Mouse (Mus musculus) stomach, embryonic 16.5 days (tissue): ENCODE measurements around the gene Ints13. TPM values are rescaled to one million over a fixed set of nuclear protein-coding genes. Genes with fewer than 3 reads are reported as not detected.
A peak's percentile ranks its signal among the peaks of the same experiment; 100 is the strongest.

Experiments used
- ATAC-seq: fragments of 200-750 bp; cut with Nextera tagmentation; 2 replicates; pipeline ENCODE4 v1.8.0; 2017; ENCODE audit warnings: moderate number of reproducible peaks, moderate TSS enrichment; ENCODE audit not compliant: insufficient read depth, low FRiP score
- H3K27ac ChIP-seq: fragments of 300-500 bp; sonication (generic); 2 replicates; pipeline ENCODE4 v1.5.1; 2014; ENCODE audit warnings: low read length
- H3K27me3 ChIP-seq: fragments of 300-500 bp; sonication (generic); 2 replicates; pipeline ENCODE4 v1.6.1; 2014; ENCODE audit warnings: low read length, control low read depth, mixed read lengths; ENCODE audit not compliant: control insufficient read depth, insufficient read depth
- H3K36me3 ChIP-seq: fragments of 300-500 bp; sonication (generic); 2 replicates; pipeline ENCODE4 v1.6.1; 2014; ENCODE audit warnings: low read length; ENCODE audit not compliant: control insufficient read depth, insufficient read depth
- H3K4me1 ChIP-seq: fragments of 300-500 bp; sonication (generic); 2 replicates; pipeline ENCODE4 v1.6.1; 2014; ENCODE audit warnings: low read length, control low read depth, mixed read lengths; ENCODE audit not compliant: control insufficient read depth, insufficient read depth
- H3K4me2 ChIP-seq: fragments of 300-500 bp; sonication (generic); 2 replicates; pipeline ENCODE4 v1.6.1; 2014; ENCODE audit warnings: low read depth, low read length, mixed read lengths
- H3K4me3 ChIP-seq: fragments of 300-500 bp; sonication (generic); replicated peaks from 2 replicates; pipeline ENCODE4 v1.5.1; 2014; ENCODE audit warnings: mild to moderate bottlenecking, low read length
- H3K9ac ChIP-seq: fragments of 300-500 bp; sonication (generic); 2 replicates; pipeline ENCODE4 v1.6.1; 2014; ENCODE audit warnings: low read length
- H3K9me3 ChIP-seq: fragments of 300-500 bp; sonication (generic); replicated peaks from 2 replicates; pipeline ENCODE4 v1.6.1; 2016; ENCODE audit warnings: low read length, control low read depth; ENCODE audit not compliant: control insufficient read depth
- WGBS: fragments of 180-500 bp; shearing (Covaris S2); extraction: QIAGEN DNeasy Blood & Tissue Kit; methylation state at CpG from one replicate; pipeline ENCODE4 v1.1.7; 2014; 5-methylcytosine and 5-hydroxymethylcytosine counted together
- polyA plus RNA-seq: library from polyadenylated mRNA; unstranded; fragments of >200 nt; fragmentation: Nextera tagmentation; extraction: Ambion mirVana; gene quantifications from 2 replicates; pipeline ENCODE4 v1.2.1, GENCODE M21; 2015

The Ints13 gene
- polyA plus RNA-seq, 1 experiment from 2014 or later = 65.3 TPM

GRCm38 (mm10) chr6:146551326-146551725 is 26.3 kb downstream of the Ints13 start:
- no peak for ATAC-seq
- no peak overlapping the region for H3K4me3 ChIP-seq
- H3K4me2 ChIP-seq = no peak overlapping the region
- no peaks in the 10 kb centered on the region for H3K27me3 ChIP-seq
- H3K36me3 ChIP-seq = peaks cover 32% of the 10 kb centered on the region
- no peaks in the 10 kb centered on the region for H3K9me3 ChIP-seq
- no peak overlapping the region for H3K27ac ChIP-seq
- H3K4me1 ChIP-seq = no peaks in the 10 kb centered on the region
- H3K9ac ChIP-seq = no peak overlapping the region

GRCm38 (mm10) chr6:146550421-146550820 is 27.2 kb downstream of the Ints13 start:
- no peaks in the 10 kb centered on the region for H3K4me1 ChIP-seq
- H3K27me3 ChIP-seq = no peaks in the 10 kb centered on the region
- no peaks in the 10 kb centered on the region for H3K9me3 ChIP-seq
- no peak overlapping the region for H3K9ac ChIP-seq
- no peak overlapping the region for H3K4me3 ChIP-seq
- H3K4me2 ChIP-seq = no peak overlapping the region
- 76% methylated on average over 2 of the region's 2 CpGs for WGBS
- H3K36me3 ChIP-seq = peaks cover 26% of the 10 kb centered on the region
- no peak overlapping the region for H3K27ac ChIP-seq
- no peak for ATAC-seq

- Histone ChIP-seq H3K9ac (no peak overlapping the region), H3K36me3 (peaks cover 11% of the 10 kb centered on the region), H3K4me1 (no peaks in the 10 kb centered on the region), H3K9me3 (no peaks in the 10 kb centered on the region), H3K27me3 (no peaks in the 10 kb centered on the region), H3K4me3 (no peak overlapping the region), H3K27ac (no peak overlapping the region), H3K4me2 (no peak overlapping the region)
- ATAC-seq = no peak; the same call in 1 of the 2 replicates
- 70% methylated on average over 5 of the region's 5 CpGs for WGBS
Measured at GRCm38 (mm10) chr6:146545289-146545865, 32.3 kb downstream of the Ints13 start.

- no peak for ATAC-seq
- H3K4me1 ChIP-seq = no peaks in the 10 kb centered on the region
- no peak overlapping the region for H3K9ac ChIP-seq
- no peak overlapping the region for H3K4me3 ChIP-seq
- 88% methylated on average over 1 of the region's 1 CpGs for WGBS
- H3K27me3 ChIP-seq = no peaks in the 10 kb centered on the region
- peaks cover 7% of the 10 kb centered on the region; the same call in 1 of the 2 replicates for H3K36me3 ChIP-seq
- no peak overlapping the region for H3K27ac ChIP-seq
- H3K4me2 ChIP-seq = no peak overlapping the region
- H3K9me3 ChIP-seq = no peaks in the 10 kb centered on the region
Measured at GRCm38 (mm10) chr6:146544622-146545021, 33.0 kb downstream of the Ints13 start.

- H3K4me2 ChIP-seq = no peak overlapping the region
- H3K9me3 ChIP-seq = no peaks in the 10 kb centered on the region
- no peak overlapping the region for H3K9ac ChIP-seq
- no peak overlapping the region for H3K27ac ChIP-seq
- no peak for ATAC-seq
- no peaks in the 10 kb centered on the region for H3K36me3 ChIP-seq
- H3K4me3 ChIP-seq = no peak overlapping the region
- 83% methylated on average over 3 of the region's 3 CpGs for WGBS
- no peaks in the 10 kb centered on the region for H3K27me3 ChIP-seq
- no peaks in the 10 kb centered on the region for H3K4me1 ChIP-seq
Measured at GRCm38 (mm10) chr6:146540386-146540785, 37.2 kb downstream of the Ints13 start.

GRCm38 (mm10) chr6:146538661-146539060 is 39.0 kb downstream of the Ints13 start:
- no peaks in the 10 kb centered on the region for H3K27me3 ChIP-seq
- ATAC-seq = no peak
- H3K4me3 ChIP-seq = no peak overlapping the region
- 60% methylated on average over 4 of the region's 4 CpGs for WGBS
- no peak overlapping the region for H3K9ac ChIP-seq
- no peaks in the 10 kb centered on the region for H3K36me3 ChIP-seq
- H3K9me3 ChIP-seq = no peaks in the 10 kb centered on the region
- H3K4me1 ChIP-seq = no peaks in the 10 kb centered on the region
- no peak overlapping the region for H3K27ac ChIP-seq
- H3K4me2 ChIP-seq = no peak overlapping the region

- no peak overlapping the region for H3K9ac ChIP-seq
- H3K36me3 ChIP-seq = no peaks in the 10 kb centered on the region
- no peaks in the 10 kb centered on the region for H3K27me3 ChIP-seq
- H3K4me3 ChIP-seq = no peak overlapping the region
- no peak for ATAC-seq
- no peaks in the 10 kb centered on the region for H3K4me1 ChIP-seq
- H3K4me2 ChIP-seq = no peak overlapping the region
- H3K27ac ChIP-seq = no peak overlapping the region
- WGBS = 33% methylated on average over 2 of the region's 2 CpGs
- no peaks in the 10 kb centered on the region for H3K9me3 ChIP-seq
Measured at GRCm38 (mm10) chr6:146538071-146538470, 39.6 kb downstream of the Ints13 start.

- WGBS = 58% methylated on average over 4 of the region's 4 CpGs
- Histone ChIP-seq H3K9me3 (no peaks in the 10 kb centered on the region), H3K4me2 (no peak overlapping the region), H3K4me1 (no peaks in the 10 kb centered on the region), H3K4me3 (no peak overlapping the region), H3K27me3 (no peaks in the 10 kb centered on the region), H3K36me3 (no peaks in the 10 kb centered on the region), H3K27ac (no peak overlapping the region), H3K9ac (no peak overlapping the region)
- peak; percentile 72; the same call in 1 of the 2 replicates for ATAC-seq
Measured at GRCm38 (mm10) chr6:146537111-146537510, 40.5 kb downstream of the Ints13 start.

GRCm38 (mm10) chr6:146535501-146535900 is 42.1 kb downstream of the Ints13 start:
- Histone ChIP-seq H3K9me3 (no peaks in the 10 kb centered on the region), H3K4me3 (no peak overlapping the region), H3K36me3 (no peaks in the 10 kb centered on the region), H3K9ac (no peak overlapping the region), H3K27me3 (no peaks in the 10 kb centered on the region), H3K27ac (no peak overlapping the region), H3K4me1 (peaks cover 3% of the 10 kb centered on the region; the same call in 1 of the 2 replicates), H3K4me2 (no peak overlapping the region)
- WGBS = 91% methylated on average over 5 of the region's 5 CpGs
- ATAC-seq = no peak
